Mouse (Mus musculus): ENCODE measurements at regions not wholly inside any gene's neighbourhood (a gene's known extent, or its start where the extent isn't known, plus 50 kb on each side); places are given as distances from the start of the nearest gene placed in this dataset.

DNA sequence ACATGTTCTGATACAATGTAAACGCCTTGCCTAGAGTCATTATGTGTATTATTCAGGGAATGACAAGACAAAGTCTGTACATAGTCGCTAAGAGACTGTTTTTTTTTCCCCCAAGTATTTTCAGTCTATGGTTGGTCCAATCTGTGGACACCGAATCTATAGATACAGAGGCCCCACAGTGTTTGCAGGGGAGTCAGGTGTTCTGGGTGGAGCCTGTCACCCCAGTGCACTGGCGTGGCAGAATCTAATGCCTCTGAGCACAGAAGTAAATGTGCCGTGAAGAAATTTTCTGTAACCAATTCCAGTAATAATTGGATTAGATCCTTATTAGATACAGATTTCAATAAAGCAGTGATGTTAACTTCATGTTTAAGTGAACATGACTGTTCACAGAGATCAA is 1130.1 kb upstream of the Gulo start:
- TF ChIP-seq MAFK (IDR thresholded peaks at IDR 0.05; ENCODE audit: insufficient read depth, low read depth, low read length) (no peak), ZC3H11A (IDR thresholded peaks at IDR 0.05; ENCODE audit: borderline replicate concordance, low read depth, low read length) (no peak), ZNF384 (IDR thresholded peaks at IDR 0.05; ENCODE audit: low read depth, low read length) (no peak)
